Mouse (Mus musculus) v-Abl transformed pro-B cells (cell line): ENCODE measurements around the gene Gstm7.

ENCODE experiments used
- in situ Hi-C, 2 experiments: fragments of 400-800 bp; cut with MboI; formaldehyde crosslinking; loops; one replicate each; pipeline ENCODE4 v1.15.1; 2025; ENCODE audit not compliant: unreplicated experiment in 2 of 2

Gstm7 gene

GRCm38 (mm10) chr3:107887674-107888495 is 43.7 kb downstream of the Gstm7 start:
- in situ Hi-C loops: loop anchor here in 1 of 2 experiments (25.0 kb wide), 1 partner anchor 776 kb away; the partner anchor contains the start of gene Kcna2

DNA sequence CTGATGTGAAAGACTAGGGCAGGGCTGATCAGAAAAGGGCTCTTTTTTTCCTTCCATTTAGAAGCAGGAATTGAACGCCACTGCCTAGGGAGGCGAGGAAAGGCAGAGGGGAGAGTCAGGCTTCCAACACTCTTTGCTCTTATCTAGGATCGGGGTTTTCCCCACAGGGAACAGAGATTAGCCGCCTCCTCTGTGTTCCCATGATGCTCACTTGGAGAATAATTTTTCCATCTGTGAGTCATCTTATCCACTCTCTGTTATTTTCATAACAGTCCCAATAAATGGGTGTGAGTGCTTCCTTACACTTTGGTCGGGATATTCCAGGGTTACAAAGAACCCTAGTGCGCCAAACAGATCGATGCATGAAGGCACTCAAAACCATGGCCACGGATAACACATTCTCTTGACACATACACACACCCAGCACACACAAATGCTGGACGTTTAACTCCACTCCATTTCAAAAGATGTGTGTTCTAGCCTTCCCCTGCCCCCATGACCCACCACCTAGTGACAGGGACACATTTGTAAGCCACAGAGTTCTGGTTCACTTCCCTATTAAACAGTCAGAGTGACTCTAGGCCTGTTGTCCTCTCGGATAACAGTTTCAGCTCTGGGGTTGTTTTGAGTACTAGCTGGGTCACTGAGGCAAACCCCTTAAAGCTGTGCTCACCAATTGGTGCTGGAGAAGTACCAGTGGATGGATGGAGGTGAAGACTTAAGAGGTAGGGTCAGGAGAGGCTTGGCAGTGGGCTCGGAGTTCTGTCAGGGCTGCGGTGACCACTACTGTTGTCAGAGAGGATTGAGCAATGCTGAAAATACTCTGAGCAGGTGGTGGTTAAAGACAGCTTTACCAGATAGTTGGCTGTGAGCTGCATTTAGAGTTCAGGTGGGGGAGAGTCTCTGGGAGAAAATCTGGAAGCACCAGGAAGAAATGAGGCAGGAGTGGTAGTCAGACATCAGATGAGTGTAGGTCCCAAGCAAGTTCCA is 53.6 kb downstream of the Gstm7 start:
- in situ Hi-C loops: loop anchor here in 1 of 2 experiments (25.0 kb wide), 1 partner anchor 766 kb away; the partner anchor contains the start of gene Kcna2

DNA sequence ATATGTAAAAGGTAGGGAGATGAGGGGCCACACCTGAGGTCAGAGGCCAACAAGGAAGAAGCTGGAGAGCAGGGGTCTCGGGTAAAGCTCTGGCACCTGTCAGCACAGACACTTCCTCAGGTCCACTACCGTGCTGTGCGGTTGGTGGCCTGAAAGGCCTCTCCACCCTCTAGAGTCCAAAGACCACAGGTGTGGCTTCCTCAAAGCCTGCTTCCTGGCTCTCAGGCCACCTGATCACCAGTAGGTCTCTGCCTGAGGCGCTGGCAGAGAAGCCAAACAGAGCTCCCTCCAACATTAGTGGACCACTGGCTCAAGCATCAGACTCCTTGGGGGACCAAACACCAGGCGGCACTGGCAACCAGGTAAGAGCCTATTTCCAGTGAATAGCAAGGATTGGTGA is 54.6 kb downstream of the Gstm7 start, which contains the start of gene Eps8l3:
Eps8l3 (plus strand) TSS at position 225 of the 400 bp plus-strand sequence.
- in situ Hi-C loops: loop anchor here in 1 of 2 experiments (25.0 kb wide), 1 partner anchor 765 kb away; the partner anchor contains the start of gene Kcna2
